Mouse (Mus musculus): ENCODE results near the gene Cnot10.

Cnot10 gene

GRCm38 (mm10) chr9:114578646-114579045 lies 61.3 kb downstream of the Cnot10 start:
- DNase-seq (ENCODE audit: low read depth, low spot score), result no peak

GRCm38 (mm10) chr9:114576001-114576400 lies 64.0 kb downstream of the Cnot10 start:
- DNase-seq (ENCODE audit: low read depth, low spot score), result no peak

DNA sequence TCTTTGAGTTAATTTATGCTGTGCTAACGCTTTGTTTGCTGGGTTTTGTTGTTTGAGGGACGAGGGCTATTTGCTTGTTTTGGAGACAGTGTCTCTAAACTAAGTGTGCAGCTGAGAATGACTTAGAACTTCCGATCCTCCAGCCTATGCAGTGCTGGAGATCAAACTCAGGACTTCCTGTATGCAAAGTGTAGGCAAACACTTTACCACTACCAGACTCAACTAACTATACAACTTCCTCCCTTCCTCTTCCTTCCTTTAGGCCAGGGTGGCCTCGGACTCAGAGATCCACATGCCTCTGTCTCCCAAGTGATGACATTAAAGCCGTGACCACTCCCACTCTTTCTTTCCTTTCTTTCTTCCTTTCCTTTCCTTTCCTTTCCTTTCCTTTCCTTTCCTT lies 66.5 kb downstream of the Cnot10 start:
- no peak for DNase-seq (ENCODE audit: low read depth, low spot score)

DNA sequence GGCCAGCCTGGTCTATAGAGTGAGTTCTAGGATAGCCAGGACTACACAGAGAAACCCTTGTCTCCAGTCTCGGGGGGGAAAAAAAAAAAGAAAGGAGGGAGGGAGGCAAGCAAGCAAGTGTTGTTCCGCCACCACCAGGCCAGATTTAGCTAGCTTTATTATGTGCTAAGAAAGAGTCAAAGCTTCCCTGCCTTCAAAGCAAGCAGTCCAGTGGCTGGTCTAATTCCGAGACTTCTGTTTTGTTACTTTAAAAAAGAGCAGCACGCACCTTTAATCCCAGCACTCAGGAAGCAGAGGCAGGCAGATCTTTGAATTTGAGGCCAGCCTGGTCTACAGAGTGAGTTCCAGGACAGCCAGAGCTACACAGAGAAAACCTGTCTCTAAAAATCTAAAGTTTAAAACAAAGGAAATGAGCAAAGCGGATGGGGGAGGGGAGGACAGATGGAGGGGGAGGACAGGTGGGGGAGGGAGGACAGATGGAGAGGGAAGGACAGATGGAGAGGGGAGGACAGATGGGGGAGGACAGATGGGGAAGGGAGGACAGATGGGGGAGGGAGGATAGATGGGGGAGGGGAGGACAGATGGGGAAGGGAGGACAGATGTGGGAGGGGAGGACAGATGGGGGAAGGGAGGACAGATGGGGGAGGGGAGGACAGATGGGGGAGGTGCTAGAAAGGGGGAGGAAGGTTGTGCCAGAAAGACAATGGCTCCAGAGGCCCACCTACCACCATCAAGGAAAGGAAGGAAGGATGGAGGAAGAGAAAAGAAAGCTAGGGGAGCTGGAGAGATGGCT lies 71.1 kb downstream of the Cnot10 start:
- no peak for DNase-seq (ENCODE audit: low read depth, low spot score)

- DNase-seq (ENCODE audit: low read depth, low spot score), result no peak
Measured at GRCm38 (mm10) chr9:114564667-114565066, 75.3 kb downstream of the Cnot10 start.

- DNase-seq (ENCODE audit: low read depth, low spot score), result no peak
Measured at GRCm38 (mm10) chr9:114563761-114564606, 76.0 kb downstream of the Cnot10 start, which contains the start of gene Trim71. TSS of gene Trim71 (minus strand) at chr9:114564369.

- no peak for DNase-seq (ENCODE audit: low read depth, low spot score)
Measured at GRCm38 (mm10) chr9:114562919-114563751, 76.8 kb downstream of the Cnot10 start.

DNA sequence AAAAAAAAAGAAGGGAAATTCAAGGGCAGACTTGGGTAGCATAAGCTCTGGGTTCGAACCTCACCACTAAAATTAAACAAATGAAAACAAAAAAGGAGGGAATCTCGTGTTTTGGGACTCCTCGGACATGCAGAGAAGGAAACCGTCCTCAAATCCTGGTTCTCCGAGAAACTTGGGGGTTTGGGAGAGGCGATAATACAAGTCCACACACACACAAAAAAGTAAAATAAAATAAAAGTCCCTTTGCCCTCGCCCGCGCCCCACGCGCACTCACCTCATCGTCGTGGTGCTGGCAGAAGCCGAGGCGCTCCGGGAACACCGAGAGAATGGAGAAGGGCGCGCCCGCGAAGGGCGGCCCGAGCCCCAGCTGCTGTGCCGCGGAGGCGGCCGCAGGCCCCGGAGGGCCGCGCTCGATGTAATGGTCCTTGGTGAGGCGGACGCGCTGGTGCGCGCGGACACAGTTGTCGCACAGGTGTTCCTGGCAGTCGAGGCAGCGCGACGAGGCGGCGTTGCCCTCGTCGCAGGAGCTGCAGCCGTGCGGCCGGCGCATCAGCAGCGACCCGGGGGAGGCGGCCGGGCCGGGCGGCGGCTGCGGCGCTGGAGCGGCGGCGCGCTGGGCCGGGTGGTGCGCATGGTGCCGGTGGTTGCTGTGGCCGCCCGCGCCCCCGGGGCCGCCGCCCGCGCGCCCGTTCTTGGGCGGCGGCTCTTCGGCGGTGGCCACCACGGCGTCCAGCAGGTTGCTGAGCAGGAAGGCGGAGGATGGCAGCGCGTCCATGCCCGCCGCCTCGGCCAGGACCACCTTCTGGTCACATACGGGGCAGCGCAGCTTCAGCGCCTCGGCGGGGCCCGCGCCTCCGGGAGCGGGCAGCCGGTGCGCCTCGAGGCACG lies 77.7 kb downstream of the Cnot10 start:
- DNase-seq (ENCODE audit: low read depth, low spot score), result no peak

DNA sequence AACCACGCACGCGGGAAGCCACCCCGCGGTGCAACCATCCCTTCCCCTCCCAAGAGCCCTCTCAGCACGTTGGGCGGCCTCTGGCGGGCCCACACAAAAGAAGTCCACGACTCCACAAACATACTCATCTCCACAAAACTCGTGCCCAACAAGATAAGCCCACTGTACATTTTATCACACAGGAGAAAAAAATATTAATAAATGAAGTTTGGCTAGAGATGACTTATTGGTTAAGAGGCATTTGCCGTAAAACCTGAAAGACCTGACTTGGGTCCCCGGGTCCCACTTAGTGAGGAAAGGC lies 78.4 kb downstream of the Cnot10 start:
- DNase-seq (ENCODE audit: low read depth, low spot score), result no peak

GRCm38 (mm10) chr9:114560771-114561670 lies 79.0 kb downstream of the Cnot10 start:
- no peak for DNase-seq (ENCODE audit: low read depth, low spot score)

DNA sequence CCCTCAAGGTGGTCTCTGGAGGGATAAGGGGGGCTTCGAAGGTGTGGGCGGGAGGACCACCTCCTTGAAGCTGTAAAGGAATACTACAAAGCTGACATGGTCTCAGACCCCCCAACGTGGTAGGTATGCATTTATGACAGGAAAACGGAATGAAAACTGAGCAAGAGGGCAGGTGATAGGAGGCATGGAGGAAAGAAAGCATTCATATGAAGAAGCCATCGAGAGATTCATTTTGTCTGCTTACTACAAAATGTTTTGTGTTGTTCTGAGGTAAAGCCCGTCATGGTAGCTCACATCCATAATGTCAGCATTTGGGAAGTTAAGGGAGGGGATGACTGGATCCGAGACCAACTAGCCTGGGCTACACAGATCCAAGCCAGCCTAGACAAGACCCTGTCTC lies 79.8 kb downstream of the Cnot10 start:
- no peak for DNase-seq (ENCODE audit: low read depth, low spot score)

DNA sequence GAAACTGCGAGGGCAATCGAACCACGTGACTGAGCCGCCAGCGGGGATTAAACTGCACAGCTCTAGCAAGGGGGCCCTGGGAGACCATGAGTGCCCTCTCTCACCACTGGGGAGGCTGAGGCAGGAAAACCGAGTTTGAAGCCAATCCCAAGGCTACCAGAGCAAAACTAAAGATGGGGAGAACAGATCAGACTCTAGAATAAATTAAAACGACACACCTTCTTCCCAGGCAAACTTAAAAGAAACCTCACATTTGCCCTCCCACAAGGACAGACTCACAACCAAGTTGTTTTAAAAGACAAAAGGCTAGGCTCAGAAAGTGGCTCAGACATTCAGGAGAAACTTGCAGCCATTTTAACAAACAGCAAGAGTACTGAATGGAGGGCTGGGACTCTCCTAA lies 82.9 kb downstream of the Cnot10 start:
- no peak for DNase-seq (ENCODE audit: low read depth, low spot score)

- DNase-seq (ENCODE audit: low read depth, low spot score), result no peak
Measured at GRCm38 (mm10) chr9:114556276-114556855, 83.6 kb downstream of the Cnot10 start.

DNA sequence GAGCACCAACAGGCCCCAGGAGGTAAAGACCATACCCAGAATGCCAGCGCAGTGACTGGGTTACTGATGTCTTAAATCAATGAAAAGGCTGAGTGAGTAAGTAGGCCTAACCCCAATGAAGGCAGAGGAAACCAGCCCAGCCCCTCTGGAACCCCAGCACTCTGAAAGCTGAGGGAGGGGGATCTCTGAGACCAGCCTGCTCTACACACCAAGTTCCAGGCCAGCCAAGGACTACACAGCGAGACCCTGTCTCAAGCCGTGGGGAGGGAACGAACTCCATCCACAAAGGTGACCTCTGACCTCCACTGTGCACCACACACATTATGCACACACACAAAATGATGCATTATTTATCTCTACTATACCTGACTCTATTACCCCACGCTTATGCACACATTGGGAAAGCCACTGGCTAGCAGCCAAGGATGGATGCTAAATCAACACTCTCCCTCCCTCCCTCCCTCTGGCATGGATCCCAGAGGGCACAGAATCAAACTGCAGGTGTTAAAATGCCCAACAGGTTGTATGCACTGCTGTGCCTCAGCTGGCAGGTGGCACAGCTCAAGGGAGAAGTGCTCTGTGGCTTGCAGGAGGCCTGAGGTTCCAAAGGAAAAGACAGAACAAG lies 85.5 kb downstream of the Cnot10 start:
- DNase-seq (ENCODE audit: low read depth, low spot score), result no peak

- DNase-seq (ENCODE audit: low read depth, low spot score), result no peak
Measured at GRCm38 (mm10) chr9:114553828-114554227, 86.2 kb downstream of the Cnot10 start.

GRCm38 (mm10) chr9:114550033-114550432 lies 90.0 kb downstream of the Cnot10 start:
- DNase-seq (ENCODE audit: low read depth, low spot score), result no peak

DNA sequence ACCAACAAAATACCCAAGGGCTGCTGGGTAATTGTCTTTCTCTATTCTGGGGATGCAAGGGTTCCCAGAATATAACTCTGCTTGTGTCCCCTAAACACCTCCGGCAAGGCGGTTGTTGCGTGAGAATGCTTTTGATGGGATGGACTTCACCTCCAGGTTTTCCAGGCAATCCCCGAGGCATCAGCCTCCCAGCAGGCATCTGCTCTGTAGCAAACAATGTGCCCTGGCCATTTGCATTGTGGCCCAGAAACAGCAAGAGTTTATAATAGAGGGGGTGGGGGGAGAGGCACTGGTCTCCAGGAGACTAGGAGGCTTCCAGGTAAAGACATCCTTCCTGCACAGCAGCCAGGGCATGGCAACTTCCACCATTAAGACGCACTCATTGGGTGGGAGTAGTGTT lies 90.9 kb downstream of the Cnot10 start:
- DNase-seq (ENCODE audit: low read depth, low spot score), result no peak

GRCm38 (mm10) chr9:114548496-114548895 lies 91.5 kb downstream of the Cnot10 start:
- no peak for DNase-seq (ENCODE audit: low read depth, low spot score)

DNA sequence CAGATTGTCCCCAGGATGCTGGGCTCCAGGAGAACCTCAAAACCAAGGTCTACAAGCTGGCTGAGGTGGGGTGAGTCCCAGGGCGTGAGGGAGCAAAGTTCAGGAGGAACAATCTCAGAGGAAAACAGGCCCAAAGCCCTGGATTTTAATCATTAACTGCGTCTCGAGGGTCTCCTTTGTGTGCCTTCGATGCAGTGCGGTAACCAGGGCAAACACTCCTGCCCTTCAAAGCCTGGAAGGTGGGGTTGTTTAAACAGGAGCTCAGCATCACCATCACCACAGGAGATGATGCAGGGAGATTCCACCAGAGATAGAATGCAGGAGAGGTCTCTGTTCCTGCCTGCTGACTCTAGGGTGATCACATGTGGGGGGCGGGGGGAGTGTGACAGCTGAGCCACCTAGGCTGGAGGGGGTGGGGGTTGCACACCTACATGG lies 92.3 kb downstream of the Cnot10 start:
- no peak for DNase-seq (ENCODE audit: low read depth, low spot score)

Data from retina, adult 2 months (tissue).